Mouse (Mus musculus) stomach, postnatal 0 days (tissue): ENCODE data around the gene Celf2. TPM values are rescaled to one million over a fixed set of nuclear protein-coding genes. Genes with fewer than 3 reads are reported as not detected.
A peak's percentile ranks its signal among the peaks of the same experiment; 100 is the strongest.
"Not testable (repeated sequence)": the region's sequence is repeated elsewhere in the genome, so short reads cannot be mapped to it uniquely, and the experiment has no call there.

Experiments
- ATAC-seq: fragments of 200-750 bp; cut with Nextera tagmentation; 2 replicates; pipeline ENCODE4 v1.8.0; 2017; ENCODE audit not compliant: low FRiP score, low TSS enrichment
- DNase-seq: peaks from one replicate; pipeline ENCODE4 v3.0.0-alpha.2; 2016; ENCODE audit warnings: low spot score
- H3K27ac ChIP-seq: fragments of 300-500 bp; sonication (generic); replicated peaks from 2 replicates; pipeline ENCODE4 v1.5.1; 2014; ENCODE audit warnings: mild to moderate bottlenecking, control low read depth
- H3K27me3 ChIP-seq: fragments of 300-500 bp; sonication (generic); 2 replicates; pipeline ENCODE4 v1.6.1; 2014; ENCODE audit warnings: low read length; ENCODE audit not compliant: control insufficient read depth, insufficient read depth
- H3K36me3 ChIP-seq: fragments of 300-500 bp; sonication (generic); 2 replicates; pipeline ENCODE4 v1.6.1; 2014; ENCODE audit warnings: low read length, mixed read lengths; ENCODE audit not compliant: control insufficient read depth, insufficient read depth
- H3K4me1 ChIP-seq: fragments of 300-500 bp; sonication (generic); replicated peaks from 2 replicates; pipeline ENCODE4 v1.6.1; 2014; ENCODE audit warnings: antibody characterized with exemption; ENCODE audit not compliant: control insufficient read depth, insufficient read depth
- H3K4me2 ChIP-seq: fragments of 300-500 bp; sonication (generic); replicated peaks from 2 replicates; pipeline ENCODE4 v1.6.1; 2014; ENCODE audit warnings: low read depth, mild to moderate bottlenecking, control low read depth, moderate library complexity
- H3K4me3 ChIP-seq: fragments of 300-500 bp; sonication (generic); 2 replicates; pipeline ENCODE4 v1.5.1; 2014; ENCODE audit warnings: low read depth, low read length, control low read depth
- H3K9ac ChIP-seq: fragments of 300-500 bp; sonication (generic); 2 replicates; pipeline ENCODE4 v1.6.1; 2014; ENCODE audit warnings: mild to moderate bottlenecking, low read length, control low read depth, mixed read lengths
- H3K9me3 ChIP-seq: fragments of 300-500 bp; sonication (generic); 2 replicates; pipeline ENCODE4 v1.6.1; 2016; ENCODE audit warnings: low read length; ENCODE audit not compliant: control insufficient read depth
- CTCF ChIP-seq: IDR thresholded peaks from 2 replicates; pipeline ENCODE4 v1.5.1; 2016; ENCODE audit warnings: antibody characterized with exemption, low read depth, mild to moderate bottlenecking, moderate library complexity
- EP300 ChIP-seq: optimal IDR thresholded peaks from 2 replicates; pipeline ENCODE3; 2016; ENCODE audit warnings: antibody characterized with exemption
- WGBS: fragments of 180-500 bp; shearing (Covaris S2); extraction: QIAGEN DNeasy Blood & Tissue Kit; methylation state at CpG from one replicate; pipeline ENCODE4 v1.1.7; 2014; 5-methylcytosine and 5-hydroxymethylcytosine counted together
- polyA plus RNA-seq: library from polyadenylated mRNA; unstranded; fragments of >200 nt; fragmentation: Nextera tagmentation; extraction: Ambion mirVana; gene quantifications from 2 replicates; pipeline ENCODE4 v1.2.1, GENCODE M21; 2015

Celf2 gene
- 23.4 and 26.7 TPM in 2 replicates for polyA plus RNA-seq

- WGBS = 89% methylated on average over 9 of the region's 9 CpGs
- not testable (repeated sequence) for H3K27ac ChIP-seq, H3K4me3 ChIP-seq, H3K9ac ChIP-seq, H3K4me1 ChIP-seq, ATAC-seq, H3K4me2 ChIP-seq, H3K9me3 ChIP-seq, H3K36me3 ChIP-seq, DNase-seq, H3K27me3 ChIP-seq
Measured at GRCm38 (mm10) chr2:7509463-7509862, at the start of gene Celf2. Gene Celf2, minus strand, starts transcription at chr2:7509563.

GRCm38 (mm10) chr2:7555144-7555892 lies 46.0 kb upstream of the Celf2 start:
- H3K27ac ChIP-seq = no peak overlapping the region
- WGBS = 81% methylated on average over 4 of the region's 4 CpGs
- ATAC-seq (no peak), DNase-seq (no peak)
- H3K9ac ChIP-seq = no peak overlapping the region
- no peak overlapping the region for H3K4me2 ChIP-seq
- H3K36me3 ChIP-seq = no peaks in the 10 kb centered on the region
- H3K4me1 ChIP-seq = no peaks in the 10 kb centered on the region
- TF ChIP-seq CTCF = no peak
- no peak for TF ChIP-seq EP300
- no peaks in the 10 kb centered on the region for H3K9me3 ChIP-seq
- no peaks in the 10 kb centered on the region for H3K27me3 ChIP-seq
- H3K4me3 ChIP-seq = no peak overlapping the region

GRCm38 (mm10) chr2:7554601-7555000 lies 45.2 kb upstream of the Celf2 start:
- ATAC-seq (no peak), DNase-seq (no peak)
- Histone ChIP-seq H3K4me3 (no peak overlapping the region), H3K4me1 (no peaks in the 10 kb centered on the region), H3K4me2 (no peak overlapping the region), H3K27me3 (no peaks in the 10 kb centered on the region), H3K36me3 (no peaks in the 10 kb centered on the region), H3K27ac (no peak overlapping the region), H3K9ac (no peak overlapping the region), H3K9me3 (no peaks in the 10 kb centered on the region)
- no peak for TF ChIP-seq EP300
- no peak for TF ChIP-seq CTCF
- WGBS = 62% methylated on average over 1 of the region's 1 CpGs

GRCm38 (mm10) chr2:7552887-7553286 lies 43.5 kb upstream of the Celf2 start:
- Histone ChIP-seq H3K9me3 (no peaks in the 10 kb centered on the region), H3K36me3 (no peaks in the 10 kb centered on the region), H3K4me3 (no peak overlapping the region), H3K9ac (no peak overlapping the region), H3K4me1 (no peaks in the 10 kb centered on the region), H3K27me3 (no peaks in the 10 kb centered on the region), H3K4me2 (no peak overlapping the region), H3K27ac (no peak overlapping the region)
- WGBS = 54% methylated on average over 3 of the region's 3 CpGs
- no peak; the same call in 1 of the 2 replicates for ATAC-seq
- TF ChIP-seq CTCF (no peak), EP300 (no peak)
- peak; percentile 27 for DNase-seq

GRCm38 (mm10) chr2:7548886-7549285 lies 39.5 kb upstream of the Celf2 start:
- no peak overlapping the region for H3K27ac ChIP-seq
- DNase-seq (no peak), ATAC-seq (no peak)
- H3K36me3 ChIP-seq = no peaks in the 10 kb centered on the region
- no peaks in the 10 kb centered on the region for H3K4me1 ChIP-seq
- no peak overlapping the region for H3K4me3 ChIP-seq
- H3K9me3 ChIP-seq = no peaks in the 10 kb centered on the region
- WGBS = 63% methylated on average over 4 of the region's 4 CpGs
- TF ChIP-seq EP300 (no peak), CTCF (no peak)
- no peaks in the 10 kb centered on the region for H3K27me3 ChIP-seq
- no peak overlapping the region for H3K9ac ChIP-seq
- H3K4me2 ChIP-seq = no peak overlapping the region

- H3K36me3 ChIP-seq = no peaks in the 10 kb centered on the region
- H3K9ac ChIP-seq = no peak overlapping the region
- H3K4me1 ChIP-seq = no peaks in the 10 kb centered on the region
- H3K9me3 ChIP-seq = no peaks in the 10 kb centered on the region
- H3K27me3 ChIP-seq = no peaks in the 10 kb centered on the region
- TF ChIP-seq EP300 (no peak), CTCF (no peak)
- H3K4me3 ChIP-seq = no peak overlapping the region
- no peak overlapping the region for H3K27ac ChIP-seq
- DNase-seq (no peak), ATAC-seq (no peak)
- WGBS = 91% methylated on average over 5 of the region's 5 CpGs
- no peak overlapping the region for H3K4me2 ChIP-seq
Measured at GRCm38 (mm10) chr2:7534615-7535204, 25.3 kb upstream of the Celf2 start.
